Mouse (Mus musculus): ENCODE data around the gene Sh3tc1.

DNA sequence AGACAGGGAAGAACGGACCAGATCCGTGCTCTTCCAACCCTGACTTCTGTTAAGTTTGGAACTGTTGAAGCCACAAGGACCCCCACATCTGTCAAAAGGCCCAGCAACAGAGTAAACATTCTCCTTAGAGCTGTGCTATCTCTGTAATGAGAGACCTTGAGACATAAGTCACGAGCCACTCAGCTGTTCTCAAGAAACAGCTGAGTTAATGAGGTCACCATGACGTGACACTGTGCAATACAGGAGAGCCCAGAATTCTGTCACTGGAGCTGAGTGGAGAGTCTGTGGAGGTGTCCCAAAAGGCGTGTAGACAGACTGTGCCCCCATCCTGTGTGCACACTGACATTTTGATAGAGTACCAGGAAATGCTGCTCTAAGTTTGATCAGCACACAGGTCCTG is 27.3 kb downstream of the Sh3tc1 start:
- no peak for TF ChIP-seq POLR2A (IDR thresholded peaks at IDR 0.05; ENCODE audit: control insufficient read depth, low read depth, low read length)
- TF ChIP-seq CTCF (IDR thresholded peaks at IDR 0.05; ENCODE audit: control insufficient read depth, insufficient read depth, insufficient replicate concordance, low read depth, low read length) = no peak
